Mouse (Mus musculus) hematopoietic stem cell, adult 5-6 weeks (primary cell): ENCODE measurements at regions not wholly inside any gene's neighbourhood (a gene's known extent, or its start where the extent isn't known, plus 50 kb on each side); places are given as distances from the start of the nearest gene placed in this dataset.

ENCODE experiments used
- ATAC-seq, 2 experiments: fragments of 125-278 bp in 1 of 2; replicated peaks in 1 of 2; 2 replicates each; pipeline ENCODE4 v1.8.0; 2016 to 2017; ENCODE audit warnings: inconsistent platforms in 2 of 2, mild to moderate bottlenecking in 2 of 2, moderate number of reproducible peaks in 2 of 2, low read depth in 1 of 2, moderate TSS enrichment in 1 of 2; ENCODE audit not compliant: low FRiP score in 2 of 2, poor library complexity in 2 of 2, severe bottlenecking in 2 of 2, insufficient read depth in 1 of 2, low TSS enrichment in 1 of 2

- ATAC-seq: peak; percentile 91 to 95
These were observed 114.1 kb upstream of the Mkln1 start for GRCm38 (mm10) chr6:31284390-31284789.

- ATAC-seq: no peak
These were observed 113.5 kb upstream of the Mkln1 start for GRCm38 (mm10) chr6:31285064-31285463.

GRCm38 (mm10) chr6:31285981-31286737 lies 112.4 kb upstream of the Mkln1 start:
- no peak for ATAC-seq

GRCm38 (mm10) chr6:31287176-31287575 lies 111.4 kb upstream of the Mkln1 start:
- ATAC-seq: no peak

- ATAC-seq: no peak
These were observed 110.8 kb upstream of the Mkln1 start for GRCm38 (mm10) chr6:31287686-31288085.

GRCm38 (mm10) chr6:31288421-31289233 lies 109.9 kb upstream of the Mkln1 start:
- ATAC-seq: no peak

- ATAC-seq: no peak
These were observed 109.4 kb upstream of the Mkln1 start for GRCm38 (mm10) chr6:31289234-31289486.

- ATAC-seq: no peak
These were observed 106.5 kb upstream of the Mkln1 start for GRCm38 (mm10) chr6:31292081-31292480.

- no peak for ATAC-seq
These were observed 105.5 kb upstream of the Mkln1 start for GRCm38 (mm10) chr6:31293008-31293407.

- ATAC-seq: no peak
These were observed 99.1 kb upstream of the Mkln1 start for GRCm38 (mm10) chr6:31299395-31299794.

GRCm38 (mm10) chr6:31305736-31306135 lies 92.8 kb upstream of the Mkln1 start:
- ATAC-seq: no peak

GRCm38 (mm10) chr6:31307047-31307633 lies 91.4 kb upstream of the Mkln1 start:
- no peak for ATAC-seq

- ATAC-seq: no peak
These were observed 90.6 kb upstream of the Mkln1 start for GRCm38 (mm10) chr6:31307899-31308298.

- no peak for ATAC-seq
These were observed 87.9 kb upstream of the Mkln1 start for GRCm38 (mm10) chr6:31310660-31311059.

GRCm38 (mm10) chr6:31313869-31314470 lies 84.6 kb upstream of the Mkln1 start:
- no peak for ATAC-seq

GRCm38 (mm10) chr6:31317741-31318225 lies 80.8 kb upstream of the Mkln1 start:
- ATAC-seq: no peak

GRCm38 (mm10) chr6:31318506-31318905 lies 80.0 kb upstream of the Mkln1 start:
- ATAC-seq: peak; percentile 76 to 79

GRCm38 (mm10) chr6:31319431-31319830 lies 79.1 kb upstream of the Mkln1 start:
- no peak for ATAC-seq
